Mouse (Mus musculus) heart, postnatal 0 days (tissue): ENCODE results near the gene Cd22.

Experiments used
- CTCF ChIP-seq: IDR thresholded peaks from 2 replicates; pipeline ENCODE4 v1.5.1; 2016; ENCODE audit warnings: antibody characterized with exemption, control low read depth, low read depth
- EP300 ChIP-seq: IDR thresholded peaks from 2 replicates; pipeline ENCODE4 v1.6.1; 2016; ENCODE audit warnings: antibody characterized with exemption, low read depth

GRCm38 (mm10) chr7:30888786-30889185 is 8.6 kb upstream of the Cd22 start:
- TF ChIP-seq EP300, result no peak
- TF ChIP-seq CTCF, result no peak
